Mouse (Mus musculus): ENCODE measurements around the gene Napb. TPM values are rescaled to one million over a fixed set of nuclear protein-coding genes. Genes with fewer than 3 reads are reported as not detected.
A peak's percentile ranks its signal among the peaks of the same experiment; 100 is the strongest.

Gene Napb
- polyA plus RNA-seq, 1 experiment from 2014 or later, result 5.1 TPM

DNA sequence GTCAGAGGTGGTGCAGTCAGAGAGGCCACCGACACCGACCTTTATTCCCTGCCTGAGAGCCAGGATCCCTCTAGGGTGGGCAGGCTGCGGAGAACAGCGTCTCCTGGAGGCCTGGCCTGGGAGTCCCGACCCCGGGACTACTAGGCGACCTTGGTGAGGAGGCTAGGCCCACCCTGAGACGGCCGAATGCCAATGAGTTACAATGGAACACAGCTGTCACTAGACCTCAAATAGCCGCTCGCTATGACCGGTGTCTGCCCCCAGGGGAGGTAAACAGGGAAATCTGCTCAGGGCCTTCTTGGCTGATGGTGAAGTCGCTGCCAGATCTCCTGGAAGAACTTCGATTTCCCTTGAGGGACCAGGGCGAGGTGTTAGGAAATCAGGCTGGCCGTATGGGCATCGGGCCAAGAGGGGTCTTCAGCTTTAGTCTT is 50.8 kb downstream of the Napb start:
- peaks cover 58% of the 10 kb centered on the region for H3K4me1 ChIP-seq
- 12% methylated on average over 17 of the region's 17 CpGs for WGBS
- peak overlapping the region; percentile 93 for H3K27ac ChIP-seq
- DNase-seq (ENCODE audit: extremely low spot score, low spot score), result peak; percentile 62
- no peaks in the 10 kb centered on the region for H3K9me3 ChIP-seq
- H3K36me3 ChIP-seq (replicated peaks), result peaks cover 43% of the 10 kb centered on the region
- H3K27me3 ChIP-seq (ENCODE audit: poor library complexity, severe bottlenecking), result no peaks in the 10 kb centered on the region
- peak overlapping the region; percentile 85 for H3K4me3 ChIP-seq

- Histone ChIP-seq H3K27me3 (ENCODE audit: poor library complexity, severe bottlenecking) (no peaks in the 10 kb centered on the region), H3K27ac (peak within 1 kb of the TSS; percentile 93), H3K9me3 (no peaks in the 10 kb centered on the region), H3K4me3 (peak within 1 kb of the TSS; percentile 85), H3K36me3 (replicated peaks) (peaks cover 43% of the 10 kb centered on the region), H3K4me1 (peaks cover 64% of the 10 kb centered on the region)
- under 1% methylated on average over 39 of the region's 39 CpGs for WGBS
- peak; percentile 99 for DNase-seq (ENCODE audit: extremely low spot score, low spot score)
Measured at GRCm38 (mm10) chr2:148680775-148681291, 51.4 kb downstream of the Napb start, which contains the start of gene Gzf1. Gzf1 (plus strand) TSS chr2:148681023.

DNA sequence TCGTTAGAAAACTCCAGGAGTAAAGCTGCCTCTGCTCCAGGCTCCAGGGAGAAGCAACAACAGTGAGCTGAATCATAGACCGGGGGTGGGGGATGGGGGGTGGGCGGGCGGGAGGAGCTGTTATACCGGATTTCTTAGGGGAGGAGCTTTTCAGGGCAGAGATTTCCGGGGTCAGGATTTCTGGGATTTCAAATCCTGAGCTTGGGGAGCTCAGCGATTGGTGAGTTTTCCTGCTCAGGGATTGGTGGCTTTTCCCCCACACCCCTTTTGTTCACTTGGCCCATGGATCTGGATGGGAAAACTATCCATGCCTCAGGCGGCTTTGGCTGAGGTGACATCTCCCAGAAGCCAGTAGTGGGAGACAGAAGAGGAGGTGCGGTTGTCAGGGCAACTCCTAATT is 52.9 kb downstream of the Napb start:
- Histone ChIP-seq H3K27ac (peak overlapping the region; percentile 93), H3K9me3 (no peaks in the 10 kb centered on the region), H3K4me3 (peak overlapping the region; percentile 85), H3K27me3 (ENCODE audit: poor library complexity, severe bottlenecking) (no peaks in the 10 kb centered on the region), H3K36me3 (replicated peaks) (peaks cover 43% of the 10 kb centered on the region), H3K4me1 (peaks cover 66% of the 10 kb centered on the region)
- DNase-seq (ENCODE audit: extremely low spot score, low spot score), result peak; percentile 74
- 0% methylated on average over 9 of the region's 9 CpGs for WGBS

GRCm38 (mm10) chr2:148677801-148678200 is 54.5 kb downstream of the Napb start:
- WGBS, result 2% methylated on average over 26 of the region's 26 CpGs
- no peaks in the 10 kb centered on the region for H3K9me3 ChIP-seq
- H3K4me3 ChIP-seq, result peak overlapping the region; percentile 85
- H3K4me1 ChIP-seq, result peaks cover 80% of the 10 kb centered on the region
- H3K36me3 ChIP-seq (replicated peaks), result peaks cover 30% of the 10 kb centered on the region
- peak; percentile 89 for DNase-seq (ENCODE audit: extremely low spot score, low spot score)
- no peaks in the 10 kb centered on the region for H3K27me3 ChIP-seq (ENCODE audit: poor library complexity, severe bottlenecking)
- H3K27ac ChIP-seq, result peak overlapping the region; percentile 93

DNA sequence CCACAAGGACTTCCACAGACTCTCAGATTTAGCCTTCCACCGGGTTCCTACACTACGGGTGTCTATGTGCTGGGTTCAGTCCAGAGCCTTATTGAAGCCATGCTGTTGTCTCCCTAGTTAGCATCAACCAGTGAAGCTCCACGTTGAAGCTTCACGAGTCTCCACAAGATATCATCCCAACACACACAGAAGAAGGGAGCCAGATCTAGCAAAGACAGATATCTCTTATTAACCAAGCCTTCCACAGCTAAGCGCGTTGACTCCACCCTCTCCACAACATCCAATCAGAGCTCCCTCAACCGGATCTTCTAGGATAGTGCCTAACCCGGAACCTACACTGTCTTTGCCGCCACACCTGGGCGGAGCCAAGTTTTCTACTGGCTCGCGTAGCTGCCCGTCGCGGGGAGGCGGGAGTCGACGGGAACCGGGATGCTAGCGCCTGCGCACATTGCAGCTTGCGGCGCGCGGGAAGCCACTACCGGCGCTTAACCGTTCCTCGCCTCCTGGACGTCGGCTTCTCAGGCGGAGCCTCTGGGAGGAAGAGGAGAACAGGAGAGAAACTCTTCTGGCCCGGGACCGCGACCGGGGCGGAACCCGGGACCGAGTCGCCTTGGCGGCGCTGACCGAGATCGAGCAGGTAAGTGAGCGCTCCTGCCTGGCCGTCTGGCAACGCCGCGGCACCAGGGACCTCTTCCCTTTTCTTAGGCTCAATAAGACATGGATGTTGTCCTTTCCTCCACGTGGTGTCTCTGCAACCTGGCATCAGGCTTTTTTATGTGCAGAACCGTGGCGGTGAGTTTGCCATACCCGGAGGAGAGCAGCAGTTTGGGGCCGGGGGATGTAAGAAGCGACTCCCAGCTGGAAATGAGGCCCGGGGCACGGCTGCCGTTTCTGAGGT is 59.8 kb downstream of the Napb start, which contains the start of gene Nxt1:
Gene Nxt1, plus strand, starts transcription at position 403 of the 898 bp plus-strand sequence.
- Histone ChIP-seq H3K4me3 (peak within 1 kb of the TSS; percentile 82), H3K36me3 (replicated peaks) (peaks cover 30% of the 10 kb centered on the region), H3K4me1 (peaks cover 55% of the 10 kb centered on the region), H3K27me3 (ENCODE audit: poor library complexity, severe bottlenecking) (no peaks in the 10 kb centered on the region), H3K27ac (peak within 1 kb of the TSS; percentile 93), H3K9me3 (no peaks in the 10 kb centered on the region)
- peak; percentile 95 for DNase-seq (ENCODE audit: extremely low spot score, low spot score)
- 1% methylated on average over 58 of the region's 58 CpGs for WGBS

GRCm38 (mm10) chr2:148663458-148663857 is 68.8 kb downstream of the Napb start:
- WGBS, result 89% methylated on average over 1 of the region's 1 CpGs
- Histone ChIP-seq H3K27ac (no peak overlapping the region), H3K4me1 (peaks cover 19% of the 10 kb centered on the region), H3K4me3 (no peak overlapping the region), H3K9me3 (no peaks in the 10 kb centered on the region), H3K27me3 (ENCODE audit: poor library complexity, severe bottlenecking) (no peaks in the 10 kb centered on the region), H3K36me3 (replicated peaks) (no peaks in the 10 kb centered on the region)
- no peak for DNase-seq (ENCODE audit: extremely low spot score, low spot score)

GRCm38 (mm10) chr2:148654961-148655360 is 77.3 kb downstream of the Napb start:
- H3K36me3 ChIP-seq (replicated peaks), result no peaks in the 10 kb centered on the region
- no peaks in the 10 kb centered on the region for H3K9me3 ChIP-seq
- 8% methylated on average over 3 of the region's 3 CpGs for WGBS
- H3K27ac ChIP-seq, result no peak overlapping the region
- DNase-seq (ENCODE audit: extremely low spot score, low spot score), result peak; percentile 21
- H3K27me3 ChIP-seq (ENCODE audit: poor library complexity, severe bottlenecking), result no peaks in the 10 kb centered on the region
- H3K4me3 ChIP-seq, result no peak overlapping the region
- H3K4me1 ChIP-seq, result peaks cover 10% of the 10 kb centered on the region

DNA sequence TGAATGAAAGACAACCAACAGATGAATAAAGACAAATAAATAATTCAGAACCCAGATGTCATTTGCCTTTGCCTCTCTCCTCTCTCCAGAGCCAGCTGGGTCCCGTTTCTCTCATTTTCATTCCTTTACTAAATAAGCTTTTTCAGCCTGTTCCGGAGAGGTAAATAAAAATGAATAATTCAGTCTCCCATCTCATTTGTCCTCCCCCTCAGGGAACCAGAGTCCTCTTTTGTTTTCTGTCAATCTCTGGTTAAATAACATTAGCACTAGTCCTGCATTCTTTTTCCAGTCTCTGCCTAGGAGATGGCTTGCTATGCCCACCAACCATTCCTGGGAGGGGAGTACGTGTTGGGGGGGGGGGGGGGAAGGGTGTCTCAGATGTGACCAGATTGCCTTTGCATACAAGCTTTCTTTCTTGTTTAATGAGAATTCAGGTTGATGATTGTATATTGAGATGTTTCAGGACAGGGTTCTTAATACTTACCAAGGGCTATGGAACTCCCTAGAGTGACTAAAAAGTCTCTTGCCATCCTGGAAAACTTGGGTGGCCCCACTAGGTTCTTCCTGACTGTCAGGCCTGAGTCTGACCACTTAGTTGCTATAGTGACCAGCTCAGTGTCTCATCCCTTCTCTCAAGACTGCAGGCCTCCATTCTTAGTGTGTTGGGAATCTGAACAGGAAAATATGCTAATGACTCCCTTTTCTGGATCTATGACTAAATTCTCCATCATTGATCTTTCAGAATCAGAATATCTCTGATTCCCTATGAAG is 81.5 kb downstream of the Napb start:
- DNase-seq (ENCODE audit: extremely low spot score, low spot score), result no peak
- Histone ChIP-seq H3K4me1 (peaks cover 10% of the 10 kb centered on the region), H3K36me3 (replicated peaks) (no peaks in the 10 kb centered on the region), H3K27me3 (ENCODE audit: poor library complexity, severe bottlenecking) (no peaks in the 10 kb centered on the region), H3K9me3 (no peaks in the 10 kb centered on the region), H3K27ac (peak overlapping the region; percentile 25; the same call in 1 of the 2 replicates), H3K4me3 (no peak overlapping the region)
- 17% methylated on average over 3 of the region's 3 CpGs for WGBS

GRCm38 (mm10) chr2:148644421-148645000 is 87.8 kb downstream of the Napb start:
- Histone ChIP-seq H3K36me3 (replicated peaks) (no peaks in the 10 kb centered on the region), H3K9me3 (no peaks in the 10 kb centered on the region), H3K27me3 (ENCODE audit: poor library complexity, severe bottlenecking) (no peaks in the 10 kb centered on the region), H3K4me3 (no peak overlapping the region), H3K4me1 (no peaks in the 10 kb centered on the region), H3K27ac (no peak overlapping the region)
- WGBS, result 91% methylated on average over 6 of the region's 6 CpGs
- DNase-seq (ENCODE audit: extremely low spot score, low spot score), result no peak

Other genes starting within 250 kb of the Napb start
- 160 and 162 TPM in 2 replicates for gene Nxt1, start 59.9 kb downstream of the Napb start, polyA plus RNA-seq (2016; fragmentation: Nextera tagmentation; extraction: Ambion mirVana)
- 25.8 and 29.6 TPM in 2 replicates for gene Gzf1, start 51.4 kb downstream of the Napb start, polyA plus RNA-seq (2016; fragmentation: Nextera tagmentation; extraction: Ambion mirVana)
- gene Cstl1, start 17.9 kb upstream of the Napb start, polyA plus RNA-seq (2016; fragmentation: Nextera tagmentation; extraction: Ambion mirVana), result not detected in 2 replicates
- gene Cst11, start 39.0 kb upstream of the Napb start, polyA plus RNA-seq (2016; fragmentation: Nextera tagmentation; extraction: Ambion mirVana), result not detected in 2 replicates
- gene 8030411F24Rik, start 49.5 kb upstream of the Napb start, polyA plus RNA-seq (2016; fragmentation: Nextera tagmentation; extraction: Ambion mirVana), result not detected in 2 replicates
- gene Cst12, start 56.9 kb upstream of the Napb start, polyA plus RNA-seq (2016; fragmentation: Nextera tagmentation; extraction: Ambion mirVana), result not detected in 2 replicates
- gene Cst8, start 66.3 kb upstream of the Napb start, polyA plus RNA-seq (2016; fragmentation: Nextera tagmentation; extraction: Ambion mirVana), result not detected in 2 replicates
- not detected in 2 replicates for gene Cst13, start 87.6 kb upstream of the Napb start, polyA plus RNA-seq (2016; fragmentation: Nextera tagmentation; extraction: Ambion mirVana)
- gene Cst9, start 102.7 kb upstream of the Napb start, polyA plus RNA-seq (2016; fragmentation: Nextera tagmentation; extraction: Ambion mirVana), result not detected in 2 replicates
- gene 9230104L09Rik, start 132.6 kb upstream of the Napb start, polyA plus RNA-seq (2016; fragmentation: Nextera tagmentation; extraction: Ambion mirVana), result not detected in 2 replicates
- 287 and 297 TPM in 2 replicates for gene Cst3, start 143.2 kb upstream of the Napb start, polyA plus RNA-seq (2016; fragmentation: Nextera tagmentation; extraction: Ambion mirVana)

Data from forebrain, embryonic 10.5 days (tissue).